Mouse (Mus musculus): ENCODE results near the gene Ttc25. TPM values are rescaled to one million over a fixed set of nuclear protein-coding genes. Genes with fewer than 3 reads are reported as not detected.

Gene Ttc25
- polyA plus RNA-seq, 2 experiments, result 0.14 to 0.55 TPM

DNA sequence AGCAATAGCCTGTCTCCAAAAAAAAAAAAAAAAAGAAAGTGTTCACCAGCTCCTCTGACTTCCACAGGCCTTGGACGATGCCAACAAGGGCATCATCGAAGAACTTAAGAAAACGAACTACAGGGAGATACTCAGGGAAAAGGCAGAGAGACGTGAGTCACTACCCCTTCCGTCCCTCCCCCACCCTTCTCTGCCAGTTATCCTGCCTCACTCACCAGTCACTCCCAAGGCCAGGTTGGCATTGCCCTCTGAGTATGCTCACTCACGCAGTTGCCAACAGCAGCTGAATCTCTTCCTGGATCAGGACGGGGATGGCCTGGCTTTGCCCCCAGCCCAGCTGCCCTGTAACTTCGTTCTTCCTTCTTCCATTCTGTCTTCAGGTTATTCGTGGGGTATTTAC is 24.4 kb downstream of the Ttc25 start:
- DNase-seq (ENCODE audit: low spot score) (no peak), ATAC-seq (ENCODE audit: low FRiP score, low read depth) (no peak)
- Histone ChIP-seq H3K4me1 (ENCODE audit: control insufficient read depth, insufficient read depth, low read length) (0 out of 2 replicates have a peak, but pooled peaks cover 4% of the 10 kb centered on the region), H3K9me3 (ENCODE audit: control insufficient read depth, low read length) (no peaks in the 10 kb centered on the region), H3K4me2 (replicated peaks; ENCODE audit: low read depth, low read length, severe bottlenecking) (no peak overlapping the region), H3K27ac (replicated peaks; ENCODE audit: low read depth, low read length) (no peak overlapping the region), H3K27me3 (ENCODE audit: control insufficient read depth, insufficient read depth, low read length) (peaks cover 6% of the 10 kb centered on the region; the same call in 1 of the 2 replicates), H3K9ac (ENCODE audit: low read depth, low read length, severe bottlenecking) (no peak overlapping the region), H3K4me3 (replicated peaks; ENCODE audit: low read length) (no peak overlapping the region), H3K36me3 (ENCODE audit: control insufficient read depth, insufficient read depth, low read length) (no peaks in the 10 kb centered on the region)
- WGBS, result 60% methylated on average over 9 of the region's 9 CpGs
- no peak for TF ChIP-seq POLR2A (IDR thresholded peaks at IDR 0.05; ENCODE audit: borderline replicate concordance, extremely low read depth, insufficient read depth, insufficient read length)

DNA sequence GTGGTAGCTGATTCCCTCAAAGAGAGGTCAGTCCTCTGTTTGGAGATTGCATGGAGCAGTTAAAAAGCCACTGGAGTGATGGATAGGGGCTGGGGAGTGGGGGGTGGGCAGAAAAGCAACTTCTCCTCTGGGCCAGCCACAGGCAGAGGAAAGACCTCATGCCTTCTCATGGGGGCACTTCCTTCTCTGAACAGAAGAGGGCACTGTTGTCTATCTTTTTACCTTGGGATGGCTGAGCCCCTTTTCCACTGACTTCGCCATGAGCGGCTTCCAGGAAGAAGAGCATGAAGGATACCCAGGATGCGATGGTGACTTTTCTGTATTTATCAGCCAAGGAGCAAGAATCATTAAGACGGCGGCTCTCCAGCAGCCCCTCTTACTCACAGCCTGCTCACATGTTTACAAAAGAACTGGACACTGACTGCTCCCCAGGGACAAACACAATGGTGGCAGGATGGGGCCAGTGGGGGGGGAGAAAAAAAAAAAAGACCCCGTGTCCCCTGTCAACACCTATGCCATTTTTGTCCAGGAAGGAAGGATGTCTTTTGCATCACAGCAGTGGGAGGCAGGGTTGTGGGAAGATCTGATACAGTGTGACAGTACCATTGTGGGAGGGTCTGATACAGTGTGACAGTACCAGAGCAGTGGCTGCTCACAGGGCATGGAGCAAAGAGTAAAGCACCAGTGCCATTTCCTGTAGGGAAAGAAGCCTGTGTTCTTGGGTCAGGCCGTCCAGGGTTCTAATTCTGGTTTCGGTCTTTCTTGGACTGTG is 25.2 kb downstream of the Ttc25 start:
- peak; percentile 75 for DNase-seq (ENCODE audit: low spot score)
- Histone ChIP-seq H3K9ac (ENCODE audit: low read depth, low read length, severe bottlenecking) (no peak overlapping the region), H3K4me1 (ENCODE audit: control insufficient read depth, insufficient read depth, low read length) (0 out of 2 replicates have a peak, but pooled peaks cover 4% of the 10 kb centered on the region), H3K27me3 (ENCODE audit: control insufficient read depth, insufficient read depth, low read length) (peaks cover 6% of the 10 kb centered on the region; the same call in 1 of the 2 replicates), H3K9me3 (ENCODE audit: control insufficient read depth, low read length) (no peaks in the 10 kb centered on the region), H3K27ac (replicated peaks; ENCODE audit: low read depth, low read length) (no peak overlapping the region), H3K36me3 (ENCODE audit: control insufficient read depth, insufficient read depth, low read length) (no peaks in the 10 kb centered on the region), H3K4me2 (replicated peaks; ENCODE audit: low read depth, low read length, severe bottlenecking) (peak overlapping the region; percentile 39), H3K4me3 (replicated peaks; ENCODE audit: low read length) (peak overlapping the region; percentile 13)
- no peak for TF ChIP-seq POLR2A (IDR thresholded peaks at IDR 0.05; ENCODE audit: borderline replicate concordance, extremely low read depth, insufficient read depth, insufficient read length)
- WGBS, result 8% methylated on average over 8 of the region's 8 CpGs
- ATAC-seq (ENCODE audit: low FRiP score, low read depth), result no peak

DNA sequence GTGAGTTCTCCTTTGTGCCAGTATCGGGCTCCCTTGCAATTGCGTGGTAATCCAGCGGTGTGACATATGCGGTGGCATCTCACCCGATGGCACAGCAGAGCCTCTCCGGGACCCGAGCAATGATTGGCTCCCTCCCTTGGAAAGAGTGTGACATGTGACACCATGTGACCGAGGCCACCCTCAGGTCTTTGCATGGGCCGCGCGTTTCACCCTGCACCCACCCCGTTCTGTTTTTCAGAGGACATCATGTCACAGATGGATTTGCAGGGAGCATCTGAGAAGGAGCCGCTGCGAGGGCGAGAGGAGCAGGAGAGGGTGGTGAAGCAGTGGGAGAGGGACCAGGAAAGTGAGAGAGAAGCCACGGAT is 25.8 kb downstream of the Ttc25 start:
- DNase-seq (ENCODE audit: low spot score) (no peak), ATAC-seq (ENCODE audit: low FRiP score, low read depth) (no peak)
- TF ChIP-seq POLR2A (IDR thresholded peaks at IDR 0.05; ENCODE audit: borderline replicate concordance, extremely low read depth, insufficient read depth, insufficient read length), result no peak
- H3K27me3 ChIP-seq (ENCODE audit: control insufficient read depth, insufficient read depth, low read length), result peaks cover 6% of the 10 kb centered on the region; the same call in 1 of the 2 replicates
- no peaks in the 10 kb centered on the region for H3K36me3 ChIP-seq (ENCODE audit: control insufficient read depth, insufficient read depth, low read length)
- H3K4me3 ChIP-seq (replicated peaks; ENCODE audit: low read length), result peak overlapping the region; percentile 13; the same call in 1 of the 2 replicates
- WGBS, result 12% methylated on average over 16 of the region's 16 CpGs
- H3K9ac ChIP-seq (ENCODE audit: low read depth, low read length, severe bottlenecking), result no peak overlapping the region
- no peak overlapping the region for H3K27ac ChIP-seq (replicated peaks; ENCODE audit: low read depth, low read length)
- no peaks in the 10 kb centered on the region for H3K9me3 ChIP-seq (ENCODE audit: control insufficient read depth, low read length)
- H3K4me1 ChIP-seq (ENCODE audit: control insufficient read depth, insufficient read depth, low read length), result 0 out of 2 replicates have a peak, but pooled peaks cover 4% of the 10 kb centered on the region
- H3K4me2 ChIP-seq (replicated peaks; ENCODE audit: low read depth, low read length, severe bottlenecking), result peak overlapping the region; percentile 39

DNA sequence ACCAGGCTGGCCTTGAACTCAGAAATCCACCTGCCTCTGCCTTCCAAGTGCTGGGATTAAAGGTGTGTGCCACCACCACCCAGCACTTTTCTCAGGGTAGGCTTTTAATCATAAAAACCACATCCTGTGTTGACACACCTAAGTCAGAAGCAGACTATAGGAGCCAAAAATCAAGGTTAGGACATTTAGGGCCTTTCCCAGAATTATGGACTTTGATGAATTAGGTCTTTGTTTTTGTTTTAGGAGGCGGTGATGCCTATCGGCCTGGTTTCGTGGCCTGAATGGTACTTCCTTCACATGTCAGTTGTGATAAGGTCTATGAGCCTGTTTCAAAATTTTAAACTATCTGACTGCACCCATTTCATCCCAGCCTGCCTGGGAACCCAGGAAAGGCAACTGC is 28.8 kb downstream of the Ttc25 start:
- peak overlapping the region; percentile 68 for H3K9ac ChIP-seq (ENCODE audit: low read depth, low read length, severe bottlenecking)
- peak overlapping the region; percentile 62 for H3K4me3 ChIP-seq (replicated peaks; ENCODE audit: low read length)
- peaks cover 9% of the 10 kb centered on the region for H3K36me3 ChIP-seq (ENCODE audit: control insufficient read depth, insufficient read depth, low read length)
- H3K27ac ChIP-seq (replicated peaks; ENCODE audit: low read depth, low read length), result peak overlapping the region; percentile 61
- H3K9me3 ChIP-seq (ENCODE audit: control insufficient read depth, low read length), result no peaks in the 10 kb centered on the region
- DNase-seq (ENCODE audit: low spot score) (no peak), ATAC-seq (ENCODE audit: low FRiP score, low read depth) (no peak)
- 0 out of 2 replicates have a peak, but pooled peaks cover 4% of the 10 kb centered on the region for H3K4me1 ChIP-seq (ENCODE audit: control insufficient read depth, insufficient read depth, low read length)
- TF ChIP-seq POLR2A (IDR thresholded peaks at IDR 0.05; ENCODE audit: borderline replicate concordance, extremely low read depth, insufficient read depth, insufficient read length), result no peak
- H3K4me2 ChIP-seq (replicated peaks; ENCODE audit: low read depth, low read length, severe bottlenecking), result peak overlapping the region; percentile 72
- WGBS, result 95% methylated on average over 3 of the region's 3 CpGs
- H3K27me3 ChIP-seq (ENCODE audit: control insufficient read depth, insufficient read depth, low read length), result peaks cover 6% of the 10 kb centered on the region; the same call in 1 of the 2 replicates

DNA sequence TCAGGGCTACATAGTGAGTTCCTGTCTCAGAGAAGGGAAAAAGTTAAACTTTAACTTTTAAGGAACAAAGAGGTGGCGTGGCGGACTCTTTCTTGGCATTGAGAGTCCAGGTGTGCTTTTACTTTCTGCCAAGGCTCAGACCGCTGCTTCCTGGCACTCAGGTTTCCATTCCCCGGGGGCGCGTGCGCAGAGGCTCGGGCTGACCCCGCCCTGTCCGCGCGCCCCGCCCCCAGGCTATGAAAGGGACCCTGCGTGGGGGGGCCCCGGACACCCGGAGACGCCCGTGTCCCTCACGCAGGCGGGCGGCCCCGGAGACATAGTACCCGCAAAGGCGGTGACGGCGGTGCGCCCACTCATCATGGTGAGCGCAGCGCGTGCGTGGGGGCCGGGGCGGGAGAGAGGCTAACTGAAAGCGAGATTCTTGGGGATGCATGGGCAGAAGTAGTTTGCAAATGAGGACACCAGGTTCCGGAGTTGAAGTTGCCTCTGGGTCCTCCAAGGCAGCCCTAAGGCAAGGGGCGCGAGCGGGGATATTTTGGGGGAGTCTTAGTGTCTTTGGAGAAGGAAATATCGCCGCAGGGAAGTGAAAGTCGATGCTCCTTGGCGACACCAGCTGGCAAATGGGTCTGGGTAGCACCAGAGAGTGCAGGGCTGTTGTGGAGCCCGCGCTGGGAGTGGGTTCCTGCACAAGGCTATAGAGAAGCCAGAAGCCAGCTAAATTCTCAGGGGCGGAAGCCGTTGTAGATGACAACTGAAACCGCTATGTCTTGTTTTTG is 29.5 kb downstream of the Ttc25 start, which contains the start of gene Cnp:
Gene Cnp (plus strand): TSS at position 197 of the 776 bp plus-strand sequence.
- ATAC-seq (ENCODE audit: low FRiP score, low read depth), result peak; percentile 74
- 1% methylated on average over 47 of the region's 47 CpGs for WGBS
- peak within 1 kb of the TSS; percentile 72 for H3K4me2 ChIP-seq (replicated peaks; ENCODE audit: low read depth, low read length, severe bottlenecking)
- peak within 1 kb of the TSS; percentile 68 for H3K9ac ChIP-seq (ENCODE audit: low read depth, low read length, severe bottlenecking)
- peak; percentile 58 for DNase-seq (ENCODE audit: low spot score)
- 0 out of 2 replicates have a peak, but pooled peaks cover 4% of the 10 kb centered on the region for H3K4me1 ChIP-seq (ENCODE audit: control insufficient read depth, insufficient read depth, low read length)
- H3K36me3 ChIP-seq (ENCODE audit: control insufficient read depth, insufficient read depth, low read length), result peaks cover 16% of the 10 kb centered on the region
- peak within 1 kb of the TSS; percentile 62 for H3K4me3 ChIP-seq (replicated peaks; ENCODE audit: low read length)
- TF ChIP-seq POLR2A (IDR thresholded peaks at IDR 0.05; ENCODE audit: borderline replicate concordance, extremely low read depth, insufficient read depth, insufficient read length), result no peak
- no peaks in the 10 kb centered on the region for H3K9me3 ChIP-seq (ENCODE audit: control insufficient read depth, low read length)
- peaks cover 6% of the 10 kb centered on the region; the same call in 1 of the 2 replicates for H3K27me3 ChIP-seq (ENCODE audit: control insufficient read depth, insufficient read depth, low read length)
- peak within 1 kb of the TSS; percentile 61 for H3K27ac ChIP-seq (replicated peaks; ENCODE audit: low read depth, low read length)
